Mouse (Mus musculus) fat pad, adult 2 months (tissue): ENCODE measurements at regions not wholly inside any gene's neighbourhood (a gene's known extent, or its start where the extent isn't known, plus 50 kb on each side); places are given as distances from the start of the nearest gene placed in this dataset.

Experiments
- DNase-seq: peaks from one replicate; pipeline ENCODE4 v3.0.0-alpha.2; 2011; ENCODE audit warnings: low read depth, low spot score; ENCODE audit errors: extremely low read depth

GRCm38 (mm10) chr1:88957061-88957460 lies 113.2 kb upstream of the Sh3bp4 start:
- DNase-seq = no peak

- no peak for DNase-seq
These were observed 110.5 kb upstream of the Sh3bp4 start for GRCm38 (mm10) chr1:88959715-88960114.

GRCm38 (mm10) chr1:88960142-88960541 lies 110.1 kb upstream of the Sh3bp4 start:
- no peak for DNase-seq

- no peak for DNase-seq
These were observed 106.0 kb upstream of the Sh3bp4 start for GRCm38 (mm10) chr1:88964045-88964747.

DNA sequence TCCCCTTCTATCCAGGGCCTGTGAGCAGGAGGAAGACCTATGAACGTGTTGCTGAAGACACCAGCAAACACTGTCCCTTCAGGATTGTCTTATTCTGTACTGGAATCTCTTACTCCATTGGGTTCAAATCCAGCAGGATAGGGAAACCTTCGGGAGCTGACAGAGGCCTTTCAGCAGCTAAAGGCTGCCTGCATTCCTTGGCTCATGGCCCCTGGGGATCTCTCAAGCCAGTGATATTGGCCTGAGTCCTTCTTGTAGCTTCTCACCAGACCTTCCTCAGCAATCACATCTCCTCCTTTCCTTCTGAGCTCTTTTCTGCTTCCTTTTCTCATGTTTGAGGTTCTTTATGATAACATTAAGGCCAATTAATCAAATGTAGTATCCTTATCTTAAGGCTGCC lies 103.8 kb upstream of the Sh3bp4 start:
- no peak for DNase-seq

GRCm38 (mm10) chr1:88968142-88968541 lies 102.1 kb upstream of the Sh3bp4 start:
- no peak for DNase-seq

GRCm38 (mm10) chr1:88969016-88969415 lies 101.2 kb upstream of the Sh3bp4 start:
- DNase-seq = no peak

GRCm38 (mm10) chr1:88969630-88970029 lies 100.6 kb upstream of the Sh3bp4 start:
- DNase-seq = no peak

GRCm38 (mm10) chr1:88976101-88976500 lies 94.1 kb upstream of the Sh3bp4 start:
- peak; percentile 4 for DNase-seq

DNA sequence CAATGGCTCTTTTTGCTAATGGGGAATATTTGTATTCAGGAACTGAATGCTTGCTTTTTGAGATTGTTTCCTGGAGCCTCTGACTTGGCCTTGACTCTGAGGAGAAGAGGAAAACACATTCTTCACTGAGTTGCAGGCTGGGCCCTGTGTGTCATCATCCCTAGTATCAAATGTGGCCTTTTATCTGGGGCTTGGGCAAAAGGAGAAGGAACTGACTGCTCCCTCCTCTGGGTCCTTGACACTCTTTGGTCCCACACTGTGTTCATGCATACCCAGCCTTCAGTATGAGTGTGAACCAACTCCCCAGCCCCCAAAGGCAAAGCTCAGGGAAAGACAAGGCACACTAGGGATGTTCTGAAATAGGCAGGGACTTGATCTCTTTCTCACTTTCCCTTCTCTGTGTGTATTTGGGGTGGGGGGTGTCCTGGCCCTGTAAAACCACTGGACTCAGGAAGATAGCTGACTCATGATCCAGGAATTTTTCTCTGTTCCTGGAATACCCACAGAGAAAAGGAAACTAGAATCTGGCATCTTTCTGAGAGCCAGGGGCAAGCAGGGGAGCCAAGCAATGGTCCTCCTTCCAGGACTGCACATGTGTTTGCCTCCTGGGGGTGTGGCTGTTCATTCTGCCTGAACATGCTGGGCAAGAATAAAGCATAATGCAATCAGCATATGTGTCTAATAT lies 82.1 kb upstream of the Sh3bp4 start:
- DNase-seq = no peak

GRCm38 (mm10) chr1:88994588-88995331 lies 75.5 kb upstream of the Sh3bp4 start:
- DNase-seq = no peak

GRCm38 (mm10) chr1:88995945-88996344 lies 74.3 kb upstream of the Sh3bp4 start:
- DNase-seq = no peak

DNA sequence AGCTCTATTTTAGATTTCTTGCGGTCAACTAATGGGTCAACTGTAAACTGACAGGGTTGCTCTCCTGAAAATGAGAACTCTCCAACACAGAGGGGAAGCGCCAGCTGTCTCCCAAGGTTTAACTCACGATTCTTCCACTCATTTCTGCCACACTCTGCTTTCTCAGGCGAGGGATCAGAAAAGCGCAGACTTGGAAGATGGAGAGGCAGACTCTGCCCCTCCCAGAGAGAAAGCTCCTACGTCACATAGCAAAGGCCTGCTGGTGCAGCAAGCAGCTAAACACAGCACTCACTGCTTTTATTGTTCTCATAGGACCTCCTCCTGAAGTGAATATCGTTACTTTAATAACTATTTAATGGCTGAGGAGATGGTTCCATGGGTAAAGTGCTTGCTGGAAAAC lies 73.6 kb upstream of the Sh3bp4 start:
- no peak for DNase-seq

DNA sequence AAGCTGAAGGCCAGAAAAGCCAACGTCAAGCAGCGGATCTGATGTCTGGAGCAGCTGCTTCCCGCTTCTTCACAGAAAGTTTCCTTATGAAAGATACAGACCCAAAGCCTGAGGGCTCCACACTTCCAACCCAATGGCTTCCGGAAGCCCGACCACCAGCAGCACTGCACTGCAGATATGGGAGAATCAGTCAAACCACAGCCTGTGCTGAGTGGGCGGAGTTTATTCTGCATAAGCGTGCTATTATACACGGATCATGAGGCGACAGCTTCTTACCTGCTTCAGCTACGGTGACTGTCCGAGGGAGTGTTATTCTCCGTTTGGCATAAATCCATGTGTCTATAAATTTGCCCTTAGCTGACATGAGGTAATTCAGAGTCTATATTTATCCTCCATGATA lies 72.4 kb upstream of the Sh3bp4 start:
- DNase-seq = no peak

- DNase-seq = no peak
These were observed 67.9 kb upstream of the Sh3bp4 start for GRCm38 (mm10) chr1:89002326-89002725.

DNA sequence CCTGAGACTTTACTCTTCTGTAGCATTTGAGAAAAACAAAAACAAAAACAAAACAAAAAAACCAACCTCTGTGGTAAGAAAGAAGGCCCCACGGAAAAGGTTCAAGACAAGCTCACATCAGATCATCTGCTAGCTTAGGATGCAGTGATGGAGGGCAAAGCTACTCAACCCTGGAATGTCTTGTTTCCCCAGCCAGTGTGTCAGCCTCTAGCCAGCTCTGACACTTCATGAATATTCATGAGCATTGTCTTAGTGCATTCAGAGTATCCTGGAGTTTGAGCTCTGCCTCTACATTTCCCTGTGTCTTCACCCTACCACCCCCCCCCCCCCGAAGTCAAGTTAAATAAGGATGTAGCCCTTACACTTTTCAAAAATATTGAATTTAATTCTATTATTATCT lies 66.5 kb upstream of the Sh3bp4 start:
- DNase-seq = no peak

DNA sequence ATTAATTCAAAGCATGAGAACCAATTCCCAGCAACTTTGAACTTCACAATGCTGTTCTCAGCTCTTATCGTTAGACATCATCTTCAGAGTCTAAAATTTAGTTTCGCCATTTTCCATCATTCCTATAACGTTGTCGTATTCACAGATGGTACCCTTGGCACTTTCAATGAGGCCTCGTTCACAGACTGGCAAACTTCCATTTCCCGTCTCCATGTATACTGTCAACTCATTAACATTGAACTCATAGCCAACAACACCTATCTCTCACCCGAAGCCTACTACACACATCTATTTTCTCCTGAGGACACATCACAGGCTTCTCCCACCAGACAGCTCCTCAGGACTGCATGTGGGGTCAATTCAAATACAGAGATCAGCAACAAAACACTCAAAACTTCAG lies 62.7 kb upstream of the Sh3bp4 start:
- DNase-seq = no peak

- DNase-seq = no peak
These were observed 60.0 kb upstream of the Sh3bp4 start for GRCm38 (mm10) chr1:89010170-89010569.

GRCm38 (mm10) chr1:89011454-89011853 lies 58.8 kb upstream of the Sh3bp4 start:
- DNase-seq = no peak

GRCm38 (mm10) chr1:89015385-89015784 lies 54.8 kb upstream of the Sh3bp4 start:
- DNase-seq = no peak

DNA sequence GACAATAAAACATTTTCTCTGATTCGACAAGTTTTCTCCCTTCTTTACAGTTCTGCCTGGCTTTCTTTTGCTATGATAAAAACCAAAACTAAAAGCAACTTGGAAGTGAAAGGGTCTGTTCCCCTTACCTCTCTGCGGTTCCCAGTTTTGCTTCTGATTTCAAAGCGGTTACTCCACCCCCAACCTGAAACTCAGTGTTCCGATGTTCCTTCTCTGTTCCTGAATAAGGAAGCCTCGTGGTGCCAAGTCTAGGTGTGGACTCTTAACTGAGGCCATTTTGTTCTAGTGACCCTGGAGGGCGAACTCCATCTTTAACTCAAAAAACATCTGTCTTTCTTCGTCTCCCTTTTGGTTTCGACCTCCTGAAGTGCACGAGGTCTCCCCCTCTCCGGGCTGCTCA lies 54.4 kb upstream of the Sh3bp4 start:
- DNase-seq = no peak

DNA sequence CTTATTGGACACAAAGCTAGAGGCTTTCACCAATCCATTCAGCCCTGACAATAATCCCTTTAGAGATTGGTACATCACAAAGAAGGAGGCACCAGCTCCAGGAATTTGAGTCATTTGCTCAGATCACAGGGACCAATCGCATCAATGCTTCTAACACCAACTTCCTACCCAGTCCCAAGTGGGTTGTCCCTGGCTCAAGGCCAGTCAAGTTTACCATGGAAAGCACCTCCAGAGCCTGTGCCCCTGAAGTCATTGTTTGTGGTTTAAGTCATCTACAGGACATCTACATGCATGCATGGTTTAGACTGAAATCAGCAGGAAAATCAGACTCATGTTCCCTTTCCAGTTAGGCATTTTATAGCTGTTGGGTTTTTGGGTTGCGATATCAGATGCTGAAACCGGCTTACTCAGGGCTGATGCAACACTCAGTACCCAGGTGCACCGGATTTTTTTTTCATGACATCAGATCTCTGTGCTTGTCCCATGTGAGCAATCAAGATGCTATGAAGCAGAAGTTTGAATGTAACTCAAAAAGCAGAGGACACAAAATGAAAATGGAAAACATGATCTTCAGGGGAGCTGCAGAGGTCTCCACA lies 50.3 kb upstream of the Sh3bp4 start:
- DNase-seq = peak; percentile 8
